Mouse (Mus musculus) ovary, postnatal 14 days (tissue): Measurements from ENCODE around the gene Atf7ip.

Experiments used
- DNase-seq: peaks from one replicate; pipeline ENCODE4 v3.0.0; 2022; ENCODE audit warnings: low spot score

Atf7ip gene

DNA sequence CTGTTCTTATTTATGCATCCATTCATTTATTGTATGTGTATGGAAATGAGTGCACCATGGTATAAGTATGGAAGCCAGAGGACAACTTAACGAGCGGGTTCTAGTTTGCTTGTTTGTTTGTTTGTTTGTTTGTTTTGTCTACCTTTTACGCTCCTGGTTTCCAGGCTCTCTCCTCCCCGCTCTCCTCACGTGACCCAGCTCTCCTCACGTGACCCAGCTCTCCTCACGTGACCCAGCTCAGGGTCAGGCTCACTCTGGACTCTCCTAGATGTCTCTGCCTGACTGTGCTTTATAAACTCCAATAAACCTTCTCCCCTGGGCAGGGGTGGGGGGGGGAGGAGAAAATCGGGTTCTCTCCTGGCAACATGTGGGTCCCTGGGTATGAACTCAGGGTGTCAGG lies 144.7 kb downstream of the Atf7ip start:
- DNase-seq = no peak

DNA sequence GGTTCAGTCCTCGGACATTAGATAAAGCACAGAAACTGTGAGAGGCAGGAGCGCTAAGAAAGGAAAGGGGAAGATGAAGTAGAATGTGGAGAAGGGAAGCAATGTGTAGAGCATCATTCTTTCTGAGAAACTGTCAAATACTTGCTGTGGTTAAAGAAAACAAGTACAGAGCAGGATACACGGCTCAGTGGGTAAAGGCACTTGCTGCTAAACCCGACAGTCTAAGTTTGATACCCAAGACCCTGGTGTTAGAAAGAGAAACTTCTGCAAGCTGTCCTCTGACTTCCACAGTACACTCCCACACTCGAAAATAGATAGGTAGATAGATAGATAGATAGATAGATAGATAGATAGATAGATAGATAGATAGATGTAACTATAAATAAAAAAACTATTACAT lies 147.4 kb downstream of the Atf7ip start:
- no peak for DNase-seq

DNA sequence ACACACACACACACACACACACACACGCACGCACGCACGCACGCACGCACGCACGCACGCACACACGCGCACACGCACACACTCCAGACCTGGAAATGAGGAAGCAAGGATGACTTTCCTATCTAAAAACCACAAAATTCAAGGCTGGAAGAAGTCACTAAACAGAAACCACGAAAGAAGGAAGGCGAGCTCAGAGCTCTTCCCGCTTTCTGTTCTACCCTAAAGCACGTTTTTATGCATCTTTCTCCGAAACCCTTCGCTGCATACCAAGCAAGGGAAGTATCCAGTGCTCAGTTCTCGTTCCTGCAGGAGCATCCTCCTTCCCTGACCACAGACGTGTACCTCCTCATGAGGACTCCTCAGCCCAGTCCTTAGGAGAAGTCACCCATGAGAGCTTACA lies 148.5 kb downstream of the Atf7ip start:
- no peak for DNase-seq

DNA sequence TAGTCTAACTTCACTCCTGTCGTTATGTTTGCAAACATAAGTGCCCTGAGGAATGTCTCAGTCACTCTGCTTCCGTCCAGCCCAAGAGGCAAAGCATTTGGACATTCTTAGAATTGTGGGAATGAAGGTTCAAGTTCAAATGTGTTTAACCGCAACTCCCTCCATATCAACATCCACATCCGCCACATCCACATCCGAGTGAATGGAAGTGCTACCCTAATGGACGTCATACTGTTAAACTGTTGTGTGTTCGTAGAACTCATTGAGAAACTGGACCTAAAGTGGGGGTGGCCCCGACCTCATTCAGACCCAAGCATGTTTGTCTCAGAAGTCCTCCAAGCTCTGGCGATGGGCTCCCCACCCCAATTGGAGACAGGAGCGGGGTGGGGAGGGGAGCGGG lies 149.8 kb downstream of the Atf7ip start:
- no peak for DNase-seq

DNA sequence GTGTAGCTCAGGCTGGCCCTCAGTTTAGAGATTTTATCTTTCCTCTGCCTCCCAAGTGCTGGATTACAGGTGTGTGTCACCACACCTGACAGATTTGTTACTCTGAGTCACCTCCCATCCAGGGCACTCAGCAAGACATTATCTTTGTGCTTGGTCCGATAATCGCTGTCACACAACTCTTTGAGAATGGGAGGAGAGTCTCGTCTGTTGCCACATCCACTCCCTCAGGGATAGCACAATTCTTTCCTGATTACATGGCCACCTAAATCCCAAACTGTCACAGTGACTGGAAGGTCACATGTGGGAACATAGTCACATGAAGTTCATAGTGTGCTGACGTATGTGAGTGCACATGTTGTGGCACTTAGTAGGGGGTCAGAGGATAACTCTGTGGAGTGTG lies 152.3 kb downstream of the Atf7ip start:
- DNase-seq = no peak

DNA sequence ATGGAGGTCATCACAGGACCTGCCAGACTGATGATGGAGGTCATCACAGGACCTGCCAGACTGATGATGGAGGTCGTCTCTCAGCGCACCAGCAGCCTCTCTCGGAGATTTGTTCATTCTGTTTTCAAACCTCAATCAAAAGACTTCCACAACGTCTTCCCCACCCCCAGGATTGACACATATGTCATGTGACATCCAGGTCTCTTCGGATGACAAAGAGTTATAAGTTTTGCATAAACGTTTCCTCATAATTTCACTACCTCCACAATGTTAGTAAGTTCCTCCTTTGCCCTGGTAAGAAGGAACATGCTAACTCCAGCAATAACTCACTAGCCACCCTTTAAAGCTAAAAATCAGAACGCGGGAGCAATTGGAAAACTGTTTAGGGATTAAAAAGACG lies 153.3 kb downstream of the Atf7ip start:
- DNase-seq = no peak
